Mouse (Mus musculus): ENCODE data around the gene Pds5b. TPM values are rescaled to one million over a fixed set of nuclear protein-coding genes. Genes with fewer than 3 reads are reported as not detected.

The Pds5b gene
- 0.25 and 0.27 TPM in 2 replicates for polyA plus RNA-seq (2012; rRNA removed; ENCODE audit: low replicate concordance)

GRCm38 (mm10) chr5:150673153-150673835 lies at the start of gene Pds5b:
TSS of gene Pds5b (plus strand) at chr5:150673739.

DNA sequence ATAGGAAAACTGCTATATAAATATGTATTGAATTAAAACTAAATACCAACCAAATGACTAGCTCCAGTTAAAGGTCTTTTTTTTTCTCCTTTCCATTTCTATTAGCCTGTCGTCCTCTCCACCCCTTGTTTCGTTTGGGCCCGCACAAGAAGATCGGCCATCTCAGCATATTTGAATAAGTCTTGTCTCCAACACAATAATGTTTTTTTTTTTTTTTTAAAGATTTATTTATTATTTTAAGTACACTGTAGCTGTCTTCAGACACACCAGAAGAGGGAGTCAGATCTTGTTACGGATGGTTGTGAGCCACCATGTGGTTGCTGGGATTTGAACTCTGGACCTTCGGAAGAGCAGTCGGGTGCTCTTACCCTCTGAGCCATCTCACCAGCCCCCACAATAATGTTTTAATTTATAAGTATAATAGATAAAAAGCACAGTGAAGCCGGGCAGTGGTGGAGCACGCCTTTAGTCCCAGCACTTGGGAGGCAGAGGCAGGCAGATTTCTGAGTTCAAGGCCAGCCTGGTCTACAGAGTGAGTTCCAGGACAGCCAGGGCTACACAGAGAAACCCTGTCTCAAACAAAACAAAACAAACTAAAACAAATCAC lies 7.3 kb upstream of the Pds5b start, which contains the start of gene N4bp2l2:
N4bp2l2 (minus strand) TSS at position 51 of the 607 bp plus-strand sequence.

Other genes starting within 250 kb of the Pds5b start
- not detected in 2 replicates for gene Zar1l, start 155.6 kb upstream of the Pds5b start, polyA plus RNA-seq (2012; rRNA removed; ENCODE audit: low replicate concordance)
- gene Brca2, start 151.1 kb upstream of the Pds5b start, polyA plus RNA-seq (2012; rRNA removed; ENCODE audit: low replicate concordance), result 0.92 and 1.7 TPM in 2 replicates
- gene N4bp2l1, start 76.6 kb upstream of the Pds5b start, polyA plus RNA-seq (2012; rRNA removed; ENCODE audit: low replicate concordance), result 13.0 and 13.7 TPM in 2 replicates
- 2.1 and 2.4 TPM in 2 replicates for gene N4bp2l2, start 7.6 kb upstream of the Pds5b start, polyA plus RNA-seq (2012; rRNA removed; ENCODE audit: low replicate concordance)